Mouse (Mus musculus) frontal cortex, adult 2 months (tissue): ENCODE measurements around the gene Tiam1. TPM values are rescaled to one million over a fixed set of nuclear protein-coding genes. Genes with fewer than 3 reads are reported as not detected.

ENCODE experiments used
- DNase-seq, 2 experiments: peaks; one replicate each; pipeline ENCODE4 v3.0.0; 2022; ENCODE audit warnings: low spot score in 1 of 2; ENCODE audit errors: extremely low spot score in 1 of 2
- polyA plus RNA-seq: library from polyadenylated mRNA; depleted of rRNA; stranded (reverse); fragments of >200 nt; gene quantifications from 2 replicates; pipeline ENCODE4 v1.2.3, GENCODE M21; 2012; rRNA removed

The Tiam1 gene
- polyA plus RNA-seq, 1 experiment: 49.1 TPM

DNA sequence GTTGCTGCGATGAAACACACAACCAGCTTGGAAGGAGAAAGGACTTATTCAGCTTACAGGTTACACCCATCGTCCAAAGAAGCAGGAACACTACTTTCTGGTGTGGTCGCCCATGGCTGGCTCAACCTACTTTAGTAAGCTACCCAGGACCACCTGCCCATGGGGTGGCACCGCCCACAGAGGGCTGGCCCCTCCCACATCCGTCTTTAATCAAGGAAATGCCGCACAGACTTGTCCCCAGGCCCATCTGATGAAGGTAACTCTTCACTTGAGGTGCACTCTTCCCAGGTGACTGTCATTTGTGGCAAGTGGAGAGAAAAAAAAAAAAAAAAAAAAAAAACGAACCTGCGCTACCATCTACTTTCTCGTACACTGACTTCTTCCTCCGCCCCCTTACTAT, 381.0 kb downstream of the Tiam1 start:
- no peak for DNase-seq

GRCm38 (mm10) chr16:89762096-89762495, 381.5 kb downstream of the Tiam1 start:
- DNase-seq: no peak

DNA sequence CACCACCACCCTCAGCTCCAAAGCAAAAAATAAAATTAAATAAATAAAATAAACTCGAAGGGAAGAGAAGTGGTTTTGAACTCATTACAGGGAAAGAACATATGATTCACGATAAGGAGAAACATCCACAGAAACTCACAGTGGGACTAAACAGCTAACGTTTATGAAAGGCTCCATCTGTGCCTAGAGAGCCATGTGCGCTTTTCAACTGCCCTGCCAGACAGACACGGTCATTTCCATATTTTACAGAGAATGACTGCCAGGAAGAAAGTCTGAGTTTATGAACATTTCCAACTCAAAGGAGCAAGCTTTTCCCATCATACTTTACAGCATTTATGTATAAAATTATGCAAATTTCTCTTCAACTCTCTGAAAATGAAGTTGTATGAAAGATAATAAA, 386.2 kb downstream of the Tiam1 start:
- DNase-seq: peak in 1 of 2 experiments; percentile 35

DNA sequence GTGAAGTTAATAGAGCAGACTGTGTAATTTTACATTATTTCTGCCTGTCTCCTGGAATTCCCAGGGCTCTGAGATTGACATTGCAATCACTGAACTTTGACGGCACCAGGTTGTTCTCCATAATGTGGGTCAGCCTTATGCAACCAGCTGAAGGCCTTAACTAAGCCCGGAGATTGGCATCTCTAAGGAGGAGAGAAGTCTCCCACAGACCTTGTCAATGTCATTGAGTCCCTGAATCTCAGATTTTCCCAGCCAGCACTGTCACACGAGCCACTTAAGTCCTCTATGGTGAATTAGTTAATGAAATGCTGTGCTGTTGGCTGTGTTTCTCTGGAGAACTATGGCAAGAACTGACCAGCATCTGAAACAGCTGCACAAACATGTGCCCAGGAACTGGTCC, 388.9 kb downstream of the Tiam1 start:
- no peak for DNase-seq

GRCm38 (mm10) chr16:89747864-89748263, 395.7 kb downstream of the Tiam1 start:
- DNase-seq: no peak

DNA sequence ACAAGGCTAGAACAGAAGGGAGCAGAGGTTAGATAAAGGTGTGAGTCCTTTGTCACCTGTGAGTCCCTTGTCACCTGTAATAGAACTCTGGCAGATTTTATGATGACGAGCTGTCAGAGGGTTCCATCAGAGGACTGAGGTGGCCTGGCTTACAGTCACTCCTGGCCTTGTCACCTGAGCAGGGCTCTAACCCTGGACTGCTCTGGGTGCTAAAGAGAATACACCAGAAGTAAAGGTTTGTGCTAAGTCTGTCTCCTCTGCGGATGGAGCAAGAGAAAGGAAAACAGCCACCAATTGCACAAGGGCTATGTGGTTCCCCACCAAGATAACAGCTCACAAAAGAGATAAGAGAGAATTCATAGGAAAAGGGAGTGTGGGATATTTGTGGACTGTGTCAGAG, 404.0 kb downstream of the Tiam1 start:
- DNase-seq: no peak

- no peak for DNase-seq
Measured at GRCm38 (mm10) chr16:89738963-89739362, 404.6 kb downstream of the Tiam1 start.

Other genes with a start within 250 kb of the Tiam1 start
- gene Sod1, start 77.0 kb upstream of the Tiam1 start, polyA plus RNA-seq: 794 and 821 TPM in 2 replicates
- gene Scaf4, start 140.7 kb upstream of the Tiam1 start, polyA plus RNA-seq: 49.0 and 53.5 TPM in 2 replicates
- 7.6 and 8.0 TPM in 2 replicates for gene Hunk, start 242.2 kb upstream of the Tiam1 start, polyA plus RNA-seq